Mouse (Mus musculus) megakaryocyte, embryonic 14.5 days (primary cell): ENCODE measurements around the gene Pip5k1b.

Source experiments
- FLI1 ChIP-seq: IDR thresholded peaks from 2 replicates; pipeline ENCODE4 v1.6.1; 2012; ENCODE audit warnings: low read length, inconsistent platforms, mixed read lengths
- GATA1 ChIP-seq: IDR thresholded peaks from 3 replicates; pipeline ENCODE4 v1.6.1; 2012; ENCODE audit warnings: mixed read lengths, low read length, inconsistent platforms, borderline replicate concordance

- TF ChIP-seq GATA1 (no peak), FLI1 (no peak)
These were observed 20.5 kb upstream of the Pip5k1b start for GRCm38 (mm10) chr19:24576125-24576524.
